Mouse (Mus musculus): ENCODE data around the gene Mmp14. TPM values are rescaled to one million over a fixed set of nuclear protein-coding genes. Genes with fewer than 3 reads are reported as not detected.
A peak's percentile ranks its signal among the peaks of the same experiment; 100 is the strongest.

Mmp14 gene
- total RNA-seq, 2 experiments from 2014 or later = 7.9 to 14.8 TPM

GRCm38 (mm10) chr14:54430406-54431145 lies 836 bp upstream of the Mmp14 start:
- intact Hi-C loops (cut with DNase I) = loop anchor here (5.0 kb wide), 1 partner anchor 62 kb away; no protein-coding TSS in a partner anchor
- no peak for DNase-seq (ENCODE audit: low spot score in 2 of 2)

- intact Hi-C loops (cut with DNase I) = loop anchor here (5.0 kb wide), 1 partner anchor 60 kb away; no protein-coding TSS in a partner anchor
- DNase-seq (ENCODE audit: low spot score in 2 of 2) = no peak
These were observed 845 bp downstream of the Mmp14 start for GRCm38 (mm10) chr14:54432078-54432836.

GRCm38 (mm10) chr14:54432837-54433830 lies 1.7 kb downstream of the Mmp14 start:
- peak; percentile 10 to 40 for DNase-seq (ENCODE audit: low spot score in 2 of 2)
- intact Hi-C loops (cut with DNase I) = loop anchor here (5.0 kb wide), 1 partner anchor 59 kb away; no protein-coding TSS in a partner anchor

- no peak for DNase-seq (ENCODE audit: low spot score in 2 of 2)
- intact Hi-C loops (cut with DNase I) = loop anchor here (5.0 kb wide), 1 partner anchor 58 kb away; no protein-coding TSS in a partner anchor
These were observed 2.6 kb downstream of the Mmp14 start for GRCm38 (mm10) chr14:54433941-54434531.

DNA sequence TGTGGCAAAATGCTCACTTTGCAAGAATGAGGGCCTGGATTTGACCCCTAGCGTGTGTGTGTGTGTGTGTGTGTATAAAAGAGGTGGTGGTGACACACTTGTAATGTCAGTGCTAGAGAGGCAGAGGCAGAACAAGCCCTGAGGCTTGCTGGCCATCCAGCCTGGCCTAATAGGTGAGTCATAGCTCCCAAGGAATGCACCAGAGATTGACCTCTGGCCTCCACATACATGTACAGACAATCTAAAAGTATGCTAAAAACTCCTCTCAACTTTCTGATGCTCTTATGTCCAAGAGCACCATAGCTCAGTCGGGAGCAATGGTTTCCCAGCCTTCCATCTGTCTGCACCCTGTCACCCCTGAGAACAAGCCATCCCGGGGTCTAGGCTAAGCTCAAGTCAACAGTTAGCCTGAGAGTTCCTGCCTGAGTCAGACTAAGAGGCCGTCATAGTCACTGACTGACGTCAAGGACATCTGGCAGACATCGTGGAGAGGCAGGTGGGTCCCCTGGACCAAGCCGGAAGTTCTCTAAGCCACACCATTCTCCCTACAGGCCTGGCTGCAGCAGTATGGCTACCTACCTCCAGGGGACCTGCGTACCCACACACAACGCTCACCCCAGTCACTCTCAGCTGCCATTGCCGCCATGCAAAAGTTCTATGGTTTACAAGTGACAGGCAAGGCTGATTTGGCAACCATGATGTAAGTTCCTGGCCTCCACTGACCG lies 3.9 kb downstream of the Mmp14 start:
- intact Hi-C loops (cut with DNase I) = no loop called here
- DNase-seq (ENCODE audit: low spot score in 2 of 2) = no peak

DNA sequence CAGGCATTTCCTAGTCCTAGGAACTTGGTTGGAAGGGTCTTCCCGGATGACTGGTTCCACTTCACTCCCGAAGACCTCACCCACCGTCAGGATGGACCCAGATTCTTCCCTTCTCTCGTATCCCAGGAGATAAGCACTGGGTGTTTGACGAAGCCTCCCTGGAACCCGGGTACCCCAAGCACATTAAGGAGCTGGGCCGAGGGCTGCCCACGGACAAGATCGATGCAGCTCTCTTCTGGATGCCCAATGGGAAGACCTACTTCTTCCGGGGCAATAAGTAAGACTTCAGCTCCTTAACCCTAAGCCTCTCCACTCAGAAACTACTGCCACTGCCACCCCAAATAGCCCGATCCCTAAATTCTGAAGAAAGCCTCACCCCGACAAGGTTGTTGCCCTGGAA lies 7.7 kb downstream of the Mmp14 start:
- intact Hi-C loops (cut with DNase I) = no loop called here
- no peak for DNase-seq (ENCODE audit: low spot score in 2 of 2)

GRCm38 (mm10) chr14:54439610-54440009 lies 8.2 kb downstream of the Mmp14 start:
- intact Hi-C loops (cut with DNase I) = loop anchor here (5.0 kb wide), 1 partner anchor 38 kb away; the partner anchor contains the start of gene Rem2
- DNase-seq (ENCODE audit: low spot score in 2 of 2) = no peak

DNA sequence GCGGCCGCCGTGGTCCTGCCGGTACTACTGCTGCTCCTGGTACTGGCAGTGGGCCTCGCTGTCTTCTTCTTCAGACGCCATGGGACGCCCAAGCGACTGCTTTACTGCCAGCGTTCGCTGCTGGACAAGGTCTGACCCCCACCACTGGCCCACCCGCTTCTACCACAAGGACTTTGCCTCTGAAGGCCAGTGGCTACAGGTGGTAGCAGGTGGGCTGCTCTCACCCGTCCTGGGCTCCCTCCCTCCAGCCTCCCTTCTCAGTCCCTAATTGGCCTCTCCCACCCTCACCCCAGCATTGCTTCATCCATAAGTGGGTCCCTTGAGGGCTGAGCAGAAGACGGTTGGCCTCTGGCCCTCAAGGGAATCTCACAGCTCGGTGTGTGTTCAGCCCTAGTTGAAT lies 9.1 kb downstream of the Mmp14 start:
- no peak for DNase-seq (ENCODE audit: low spot score in 2 of 2)
- intact Hi-C loops (cut with DNase I) = loop anchor here (5.0 kb wide), 1 partner anchor 37 kb away; the partner anchor contains the start of gene Rem2

DNA sequence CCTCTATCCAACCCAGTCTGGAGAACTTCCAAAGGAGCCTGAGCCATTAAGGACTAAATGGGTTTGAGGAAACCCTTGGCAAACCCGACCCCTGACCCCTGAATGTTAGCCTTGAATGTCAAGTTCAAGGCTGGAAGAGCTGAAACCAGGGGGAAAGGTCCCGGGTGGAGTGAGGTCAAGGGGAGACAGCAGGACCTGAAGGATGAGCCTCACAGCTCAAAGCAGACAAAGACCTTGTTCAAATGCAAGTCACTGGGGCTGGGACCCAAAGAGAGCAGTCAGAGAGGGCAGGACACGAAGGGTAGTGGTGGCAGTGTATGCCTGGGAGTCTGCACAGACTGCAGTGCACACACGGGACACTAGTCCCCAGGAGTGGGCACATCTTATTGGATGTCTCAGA lies 10.0 kb downstream of the Mmp14 start:
- intact Hi-C loops (cut with DNase I) = loop anchor here (5.0 kb wide), 1 partner anchor 36 kb away; the partner anchor contains the start of gene Rem2
- DNase-seq (ENCODE audit: low spot score in 2 of 2) = no peak

DNA sequence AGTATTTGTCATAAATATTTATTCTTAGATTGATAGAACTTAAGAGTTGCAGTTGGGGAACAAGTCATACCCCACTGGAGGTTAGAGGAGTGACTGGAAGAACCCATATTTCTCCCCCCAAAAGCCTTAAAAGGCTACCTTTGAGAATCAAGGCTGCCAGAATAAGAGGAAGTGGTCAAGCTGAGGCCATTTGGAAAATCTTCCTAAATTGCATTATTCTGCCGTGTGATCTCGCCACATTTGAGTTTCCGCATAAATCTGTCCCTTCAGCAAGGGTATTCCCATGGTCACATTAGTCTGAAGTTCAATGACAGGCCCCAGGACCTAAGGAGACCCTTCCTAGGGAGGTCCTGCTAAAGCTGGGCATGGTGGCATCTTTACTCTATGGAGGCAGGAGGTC lies 11.1 kb downstream of the Mmp14 start:
- DNase-seq (ENCODE audit: low spot score in 2 of 2) = no peak
- intact Hi-C loops (cut with DNase I) = loop anchor here (5.0 kb wide), 1 partner anchor 35 kb away; the partner anchor contains the start of gene Rem2

DNA sequence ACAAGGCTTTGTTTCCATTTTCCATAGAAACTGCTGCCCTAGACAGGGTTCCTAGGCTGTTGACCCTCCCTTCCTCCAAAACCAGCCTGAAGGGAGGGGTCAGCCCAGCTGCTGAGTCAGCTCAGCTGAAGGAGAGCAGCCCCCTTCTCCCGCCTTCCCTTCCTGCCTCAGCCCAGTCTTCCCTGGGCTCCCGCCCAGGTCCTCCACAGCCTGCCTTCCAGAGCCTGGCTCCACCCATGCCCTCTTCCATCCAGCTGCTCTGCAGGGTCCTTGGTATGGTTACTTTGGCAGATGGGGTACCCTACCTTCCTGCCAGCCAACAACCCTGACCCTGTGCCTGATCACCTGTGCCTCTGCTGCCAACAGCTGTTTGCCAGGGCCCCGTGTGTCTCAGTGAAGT lies 11.8 kb downstream of the Mmp14 start:
- DNase-seq (ENCODE audit: low spot score in 2 of 2) = no peak
- intact Hi-C loops (cut with DNase I) = loop anchor here (5.0 kb wide), 1 partner anchor 34 kb away; the partner anchor contains the start of gene Rem2

- no peak for DNase-seq (ENCODE audit: low spot score in 2 of 2)
- intact Hi-C loops (cut with DNase I) = loop anchor here (5.0 kb wide), 1 partner anchor 33 kb away; the partner anchor contains the start of gene Rem2
These were observed 12.6 kb downstream of the Mmp14 start for GRCm38 (mm10) chr14:54443712-54444618.

DNA sequence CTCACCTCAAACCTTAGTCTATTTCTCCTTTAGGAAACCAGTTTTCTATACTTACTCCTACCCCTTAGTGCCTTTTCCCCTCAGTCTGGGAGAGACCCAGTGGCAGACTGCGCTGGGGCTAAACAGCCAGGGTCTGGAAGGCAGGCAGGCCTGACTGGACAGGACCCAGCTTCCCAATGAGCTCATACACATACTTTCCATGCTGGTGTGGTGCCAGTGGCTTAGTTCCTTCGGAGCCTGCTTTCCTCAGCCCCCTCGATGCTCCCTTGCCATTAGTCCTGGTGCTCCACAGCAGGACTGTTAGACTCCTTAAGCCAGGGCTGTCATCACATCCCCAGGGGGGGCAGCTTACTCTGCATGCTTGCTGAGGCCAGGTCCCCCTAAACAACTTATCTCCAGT lies 14.1 kb downstream of the Mmp14 start:
- DNase-seq (ENCODE audit: low spot score in 2 of 2) = no peak
- intact Hi-C loops (cut with DNase I) = loop anchor here (5.0 kb wide), 1 partner anchor 383 kb away; no protein-coding TSS in a partner anchor

- intact Hi-C loops (cut with DNase I) = no loop called here
- no peak for DNase-seq (ENCODE audit: low spot score in 2 of 2)
These were observed 22.2 kb downstream of the Mmp14 start for GRCm38 (mm10) chr14:54453566-54453965.

DNA sequence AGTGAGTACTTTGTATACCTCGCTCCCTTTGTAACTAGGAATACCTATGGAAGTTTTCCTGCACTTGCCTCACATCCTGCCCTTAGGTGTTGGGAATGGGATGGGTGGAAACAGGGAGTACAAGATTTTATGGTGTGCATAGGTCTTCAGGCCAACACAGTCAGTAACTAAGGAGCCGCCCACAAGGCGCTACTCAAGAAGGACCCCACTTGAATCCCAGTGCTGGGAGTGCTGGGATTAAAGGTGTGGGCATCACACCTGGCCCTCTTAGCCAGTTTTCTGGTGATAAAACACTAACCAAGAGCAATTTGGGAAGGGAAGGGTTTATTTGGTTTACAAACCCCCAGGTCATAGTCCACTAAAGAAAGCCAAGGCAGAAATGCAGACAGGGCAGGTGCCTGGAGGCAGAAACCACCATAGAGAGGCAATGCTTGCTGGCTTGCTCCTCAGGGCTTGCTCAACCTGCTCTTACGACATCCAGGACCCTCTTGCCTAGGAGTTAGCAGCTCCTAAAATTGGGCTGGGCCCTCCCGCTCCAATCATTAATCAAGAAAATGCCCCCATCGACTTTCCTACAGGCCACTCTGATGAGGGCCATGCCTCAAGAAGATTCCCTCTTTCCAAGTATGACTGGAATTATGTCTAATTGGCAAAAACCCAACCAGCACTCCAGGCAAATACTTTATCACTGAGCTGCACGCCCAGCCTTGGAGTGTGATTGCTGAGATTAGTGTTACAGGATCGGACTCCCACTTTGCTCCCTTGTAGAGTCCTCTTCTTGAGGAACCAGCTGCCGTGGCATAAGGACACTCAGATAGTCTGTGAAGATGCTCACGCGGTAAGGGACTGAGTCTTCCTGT lies 23.5 kb downstream of the Mmp14 start:
- DNase-seq (ENCODE audit: low spot score in 2 of 2) = no peak
- intact Hi-C loops (cut with DNase I) = no loop called here

GRCm38 (mm10) chr14:54457907-54458569 lies 26.6 kb downstream of the Mmp14 start:
- DNase-seq (ENCODE audit: low spot score in 2 of 2) = no peak
- intact Hi-C loops (cut with DNase I) = loop anchor here (2.0 kb wide), 1 partner anchor 53 kb away; no protein-coding TSS in a partner anchor

Data from left cerebral cortex, postnatal 25 days (tissue).